Mouse (Mus musculus) midbrain, embryonic 13.5 days (tissue): Measurements from ENCODE around the gene Cdca3. TPM values are rescaled to one million over a fixed set of nuclear protein-coding genes. Genes with fewer than 3 reads are reported as not detected.

Experiments used
- ATAC-seq: fragments of 200-750 bp; cut with Nextera tagmentation; 2 replicates; pipeline ENCODE4 v1.8.0; 2017; ENCODE audit warnings: mild to moderate bottlenecking, moderate TSS enrichment, moderate library complexity
- H3K27ac ChIP-seq: fragments of 300-500 bp; sonication (generic); 2 replicates; pipeline ENCODE4 v1.5.1; 2015; ENCODE audit warnings: inconsistent platforms, mild to moderate bottlenecking, moderate library complexity
- H3K27me3 ChIP-seq: fragments of 300-500 bp; sonication (generic); 2 replicates; pipeline ENCODE4 v1.6.1; 2015; ENCODE audit warnings: mild to moderate bottlenecking, inconsistent platforms
- H3K36me3 ChIP-seq: fragments of 300-500 bp; sonication (generic); 2 replicates; pipeline ENCODE4 v1.6.1; 2015; ENCODE audit warnings: mild to moderate bottlenecking, inconsistent platforms
- H3K4me1 ChIP-seq: fragments of 300-500 bp; sonication (generic); replicated peaks from 2 replicates; pipeline ENCODE4 v1.6.1; 2015; ENCODE audit warnings: inconsistent platforms
- H3K4me2 ChIP-seq: fragments of 300-500 bp; sonication (generic); replicated peaks from 2 replicates; pipeline ENCODE4 v1.6.1; 2015; ENCODE audit warnings: moderate library complexity, mild to moderate bottlenecking, inconsistent platforms
- H3K4me3 ChIP-seq: fragments of 300-500 bp; sonication (generic); replicated peaks from 2 replicates; pipeline ENCODE4 v1.5.1; 2015; ENCODE audit warnings: mild to moderate bottlenecking, inconsistent platforms
- H3K9ac ChIP-seq: fragments of 300-500 bp; sonication (generic); replicated peaks from 2 replicates; pipeline ENCODE4 v1.6.1; 2015; ENCODE audit warnings: mild to moderate bottlenecking, inconsistent platforms
- H3K9me3 ChIP-seq: fragments of 300-500 bp; sonication (generic); 2 replicates; pipeline ENCODE4 v1.6.1; 2016; ENCODE audit warnings: mild to moderate bottlenecking, inconsistent platforms
- WGBS: fragments of 180-500 bp; shearing (Covaris S2); methylation state at CpG from one replicate; pipeline ENCODE4 v1.1.7; 2015; 5-methylcytosine and 5-hydroxymethylcytosine counted together
- polyA plus RNA-seq: library from polyadenylated mRNA; unstranded; fragments of >200 nt; fragmentation: Nextera tagmentation; extraction: Ambion mirVana; gene quantifications from 2 replicates; pipeline ENCODE4 v1.2.1, GENCODE M21; 2015

The Cdca3 gene
- polyA plus RNA-seq, 1 experiment from 2014 or later = 89.5 TPM

- peak within 1 kb of the TSS; percentile 50 for H3K9ac ChIP-seq
- H3K4me3 ChIP-seq = no peak within 1 kb of the TSS
- H3K4me2 ChIP-seq = peak within 1 kb of the TSS; percentile 31
- H3K27ac ChIP-seq = peak within 1 kb of the TSS; percentile 72
- H3K27me3 ChIP-seq = no peaks in the 10 kb centered on the region
- H3K9me3 ChIP-seq = no peaks in the 10 kb centered on the region
- ATAC-seq = peak; percentile 71
- peaks cover 18% of the 10 kb centered on the region for H3K36me3 ChIP-seq
- WGBS = 15% methylated on average over 15 of the region's 15 CpGs
- peaks cover 20% of the 10 kb centered on the region for H3K4me1 ChIP-seq
Observed at GRCm38 (mm10) chr6:124840241-124841167, 11.2 kb downstream of the Cdca3 start, which contains the start of gene Gnb3. TSS of gene Gnb3 (minus strand) at chr6:124840275.

- H3K4me1 ChIP-seq = 0 out of 2 replicates have a peak, but pooled peaks cover 7% of the 10 kb centered on the region
- peak; percentile 94 for ATAC-seq
- no peaks in the 10 kb centered on the region for H3K9me3 ChIP-seq
- H3K27ac ChIP-seq = peak overlapping the region; percentile 80
- no peaks in the 10 kb centered on the region for H3K27me3 ChIP-seq
- WGBS = 4% methylated on average over 9 of the region's 9 CpGs
- 0 out of 2 replicates have a peak overlapping the region, but pooled peaks have one; percentile 15 for H3K4me2 ChIP-seq
- H3K4me3 ChIP-seq = no peak overlapping the region
- H3K9ac ChIP-seq = no peak overlapping the region
- H3K36me3 ChIP-seq = peaks cover 19% of the 10 kb centered on the region
Observed at GRCm38 (mm10) chr6:124847305-124847704, 18.0 kb downstream of the Cdca3 start.

DNA sequence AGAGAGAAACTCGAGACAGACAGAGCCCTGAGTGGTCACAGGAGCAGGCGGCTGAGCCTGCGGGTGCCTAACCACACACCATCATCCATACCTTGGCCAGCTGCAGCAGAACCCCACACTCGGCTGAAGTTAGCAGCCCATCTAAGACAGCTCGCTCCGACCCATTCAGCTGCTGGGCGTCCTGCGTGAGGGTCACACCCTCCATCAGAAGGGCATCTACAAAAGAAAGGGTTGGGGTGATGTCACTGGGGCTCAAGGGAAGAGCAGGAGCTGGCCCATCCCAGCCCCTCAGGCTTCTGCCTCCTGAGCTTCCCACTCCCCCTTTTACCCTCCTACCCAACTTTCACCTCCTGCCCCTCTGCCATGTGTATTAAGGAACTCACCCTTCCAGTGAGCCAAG, 21.2 kb downstream of the Cdca3 start:
- no peak for ATAC-seq
- peaks cover 8% of the 10 kb centered on the region for H3K4me1 ChIP-seq
- 56% methylated on average over 8 of the region's 8 CpGs for whole genome bisulfite sequencing

DNA sequence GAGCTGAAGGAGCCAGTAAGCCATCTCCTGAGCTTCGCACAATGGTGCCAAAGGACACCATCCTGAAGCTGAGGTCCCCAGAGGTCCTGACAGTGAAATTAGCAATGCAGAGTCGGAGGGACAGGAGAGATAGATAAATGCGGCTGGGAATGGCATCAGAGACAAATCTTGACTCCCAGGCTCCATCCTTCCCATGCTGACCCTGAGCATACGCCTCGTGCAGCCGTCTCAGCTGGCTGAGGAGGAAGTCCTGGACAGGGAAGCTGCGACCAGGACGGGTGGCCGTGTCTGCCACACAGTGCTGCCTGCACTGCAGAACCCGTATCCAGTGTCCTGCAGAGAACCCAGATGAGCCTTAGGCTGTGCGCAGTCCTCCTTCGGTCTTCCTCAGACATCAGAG, 25.3 kb downstream of the Cdca3 start:
- Histone ChIP-seq H3K9me3 (no peaks in the 10 kb centered on the region), H3K4me3 (no peak overlapping the region), H3K27ac (no peak overlapping the region), H3K9ac (0 out of 2 replicates have a peak overlapping the region, but pooled peaks have one; percentile 3), H3K27me3 (0 out of 2 replicates have a peak, but pooled peaks cover 6% of the 10 kb centered on the region), H3K4me2 (no peak overlapping the region), H3K4me1 (peaks cover 30% of the 10 kb centered on the region), H3K36me3 (peaks cover 8% of the 10 kb centered on the region)
- 78% methylated on average over 12 of the region's 12 CpGs for WGBS
- ATAC-seq = no peak

More for the DNA sequence above, 21.2 kb downstream of the Cdca3 start:
- no peak overlapping the region for H3K4me3 ChIP-seq
- H3K27me3 ChIP-seq = no peaks in the 10 kb centered on the region
- no peak overlapping the region for H3K27ac ChIP-seq
- H3K4me2 ChIP-seq = no peak overlapping the region
- H3K9me3 ChIP-seq = no peaks in the 10 kb centered on the region
- no peak overlapping the region for H3K9ac ChIP-seq
- H3K36me3 ChIP-seq = peaks cover 15% of the 10 kb centered on the region

DNA sequence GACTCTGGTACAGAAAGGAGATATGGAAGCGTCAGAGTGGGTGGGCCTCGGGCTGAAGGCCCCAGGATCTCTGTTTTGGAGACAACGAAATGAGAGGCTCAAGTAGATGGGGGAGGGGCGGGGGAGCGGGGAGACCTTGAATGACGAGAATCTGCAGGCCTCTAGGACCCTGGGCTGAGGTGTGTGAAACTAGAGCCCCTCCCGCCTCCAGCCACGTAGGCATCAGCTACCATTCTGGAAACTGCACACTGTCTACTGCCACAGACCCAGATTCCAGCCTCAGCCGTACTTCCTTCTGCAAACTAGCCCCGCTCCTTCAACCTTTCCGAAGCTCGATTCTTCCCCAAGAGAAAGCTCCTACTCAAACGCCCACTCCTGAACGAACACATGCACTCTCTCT, 27.0 kb downstream of the Cdca3 start:
- 6% methylated on average over 14 of the region's 14 CpGs for WGBS
- Histone ChIP-seq H3K9me3 (no peaks in the 10 kb centered on the region), H3K9ac (peak overlapping the region; percentile 96), H3K36me3 (peaks cover 14% of the 10 kb centered on the region), H3K27ac (peak overlapping the region; percentile 98), H3K27me3 (0 out of 2 replicates have a peak, but pooled peaks cover 10% of the 10 kb centered on the region), H3K4me2 (peak overlapping the region; percentile 81), H3K4me3 (peak overlapping the region; percentile 71), H3K4me1 (peaks cover 47% of the 10 kb centered on the region)
- ATAC-seq = peak; percentile 77

DNA sequence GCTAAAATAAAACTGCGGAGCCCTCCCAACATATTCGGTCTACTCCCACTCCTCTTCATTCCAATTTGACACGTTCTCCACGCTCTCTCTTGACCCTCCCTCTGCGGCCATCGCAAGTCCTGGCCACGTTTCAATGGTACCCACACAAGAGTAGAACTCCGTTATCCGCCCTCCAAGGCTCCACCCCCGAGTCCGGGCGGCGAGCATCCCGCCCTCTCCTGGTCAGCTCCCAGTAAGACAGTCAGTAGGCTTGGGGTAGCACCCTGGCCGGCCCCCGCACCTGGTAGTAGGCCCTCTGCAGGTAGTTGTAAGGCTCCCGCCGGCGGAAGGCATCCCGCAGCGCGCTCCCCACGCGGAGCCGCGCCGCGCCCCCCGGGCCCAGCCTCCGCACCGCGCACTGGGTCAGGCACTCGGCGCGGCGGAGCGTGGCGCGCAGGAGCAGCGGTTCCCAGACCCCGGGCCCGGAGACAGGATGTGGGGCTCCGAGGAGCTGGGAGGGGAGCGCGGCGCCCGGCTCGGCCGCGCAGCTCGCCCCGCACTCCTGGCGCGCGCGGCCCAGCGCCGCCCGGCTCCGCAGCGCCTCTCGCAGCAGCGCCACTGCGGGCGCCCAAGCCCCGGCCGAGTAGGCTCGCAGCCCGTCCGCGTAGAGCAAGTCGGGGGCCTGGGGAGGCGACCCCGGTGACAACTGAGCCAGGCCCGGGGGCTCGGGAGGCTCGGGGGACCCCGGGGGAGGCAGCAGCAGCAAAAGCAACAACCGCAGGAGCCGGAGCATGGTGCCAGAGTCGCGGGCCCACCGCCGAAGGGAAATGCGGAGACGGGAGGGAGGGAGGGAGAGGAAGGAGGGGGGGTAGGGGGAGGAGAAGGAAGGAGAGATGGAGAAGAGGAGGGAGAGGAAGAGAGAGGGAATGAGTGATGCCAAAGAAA, 27.8 kb downstream of the Cdca3 start, which contains the start of gene P3h3:
Gene P3h3, minus strand, starts transcription at position 837 of the 924 bp plus-strand sequence.
- Histone ChIP-seq H3K4me3 (peak within 1 kb of the TSS; percentile 71), H3K9me3 (no peaks in the 10 kb centered on the region), H3K36me3 (peaks cover 14% of the 10 kb centered on the region), H3K27ac (peak within 1 kb of the TSS; percentile 98), H3K27me3 (0 out of 2 replicates have a peak, but pooled peaks cover 12% of the 10 kb centered on the region), H3K4me2 (peak within 1 kb of the TSS; percentile 81), H3K9ac (peak within 1 kb of the TSS; percentile 96), H3K4me1 (peaks cover 56% of the 10 kb centered on the region)
- WGBS = under 1% methylated on average over 78 of the region's 86 CpGs
- peak; percentile 87 for ATAC-seq

DNA sequence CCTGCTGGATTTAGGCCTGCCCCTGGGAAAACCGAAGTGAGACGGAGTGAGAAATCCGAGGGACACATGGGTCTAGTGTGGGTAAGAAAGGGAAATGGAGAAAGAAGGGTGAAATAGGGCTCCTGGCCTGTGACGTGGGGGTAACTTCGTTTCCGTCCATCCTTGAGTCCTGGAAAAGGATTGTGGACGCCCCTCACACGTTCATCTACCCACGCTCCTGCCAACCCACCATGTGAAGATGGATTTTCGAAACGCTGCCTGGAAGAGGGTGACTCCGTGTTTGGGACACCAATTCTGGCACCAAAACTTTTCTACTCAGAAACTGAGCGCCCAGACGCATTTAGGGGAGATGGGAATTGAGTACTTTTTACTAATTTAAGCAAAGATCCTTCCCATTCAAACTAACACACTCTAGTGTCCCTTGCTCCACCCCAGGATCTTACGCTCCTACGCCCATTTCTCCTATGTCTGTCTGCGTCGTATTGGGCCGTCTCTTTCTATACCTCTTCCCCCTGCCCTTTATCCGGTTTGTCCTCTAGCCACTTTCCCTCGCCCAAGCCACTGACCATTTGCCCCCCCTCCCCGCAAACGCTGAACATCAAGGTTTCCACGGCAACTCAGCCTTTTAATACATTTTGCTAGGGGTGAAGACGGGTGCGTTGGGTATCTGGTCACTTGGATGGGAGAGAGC, 28.6 kb downstream of the Cdca3 start:
- H3K4me2 ChIP-seq = peak overlapping the region; percentile 81
- H3K9ac ChIP-seq = peak overlapping the region; percentile 96
- peaks cover 64% of the 10 kb centered on the region for H3K4me1 ChIP-seq
- no peak for ATAC-seq
- peaks cover 11% of the 10 kb centered on the region for H3K36me3 ChIP-seq
- no peaks in the 10 kb centered on the region for H3K9me3 ChIP-seq
- 0 out of 2 replicates have a peak, but pooled peaks cover 12% of the 10 kb centered on the region for H3K27me3 ChIP-seq
- H3K4me3 ChIP-seq = peak overlapping the region; percentile 71
- 20% methylated on average over 26 of the region's 26 CpGs for WGBS
- H3K27ac ChIP-seq = peak overlapping the region; percentile 98

- 0 out of 2 replicates have a peak, but pooled peaks cover 12% of the 10 kb centered on the region for H3K27me3 ChIP-seq
- no peak overlapping the region; the same call in 1 of the 2 replicates for H3K27ac ChIP-seq
- 80% methylated on average over 26 of the region's 28 CpGs for WGBS
- H3K4me2 ChIP-seq = peak overlapping the region; percentile 81
- peaks cover 67% of the 10 kb centered on the region for H3K4me1 ChIP-seq
- no peaks in the 10 kb centered on the region for H3K9me3 ChIP-seq
- peak overlapping the region; percentile 96 for H3K9ac ChIP-seq
- H3K4me3 ChIP-seq = no peak overlapping the region
- peaks cover 7% of the 10 kb centered on the region; the same call in 1 of the 2 replicates for H3K36me3 ChIP-seq
- ATAC-seq = no peak
Observed at GRCm38 (mm10) chr6:124858561-124859318, 29.4 kb downstream of the Cdca3 start.

DNA sequence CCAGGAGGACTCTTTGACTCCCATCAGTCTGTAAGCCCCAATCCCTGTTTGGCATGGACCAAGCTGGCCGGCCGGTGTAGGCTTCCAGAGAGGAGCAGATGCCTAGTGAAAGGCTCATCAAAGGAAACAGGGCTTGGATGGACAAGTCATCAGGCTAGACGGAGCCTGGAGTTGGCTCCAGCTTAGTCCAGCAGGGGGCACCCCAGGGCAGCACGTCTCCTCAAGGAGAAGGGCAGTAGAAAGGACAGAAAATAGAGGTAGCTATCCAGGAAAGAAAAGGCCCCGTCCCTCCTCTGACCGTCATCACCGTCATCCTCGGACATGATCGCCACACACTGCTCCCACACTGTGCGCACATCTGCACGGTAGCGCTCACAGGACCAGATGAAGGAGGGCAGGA, 30.4 kb downstream of the Cdca3 start:
- Histone ChIP-seq H3K36me3 (peaks cover 6% of the 10 kb centered on the region; the same call in 1 of the 2 replicates), H3K27ac (peak overlapping the region; percentile 92), H3K9me3 (no peaks in the 10 kb centered on the region), H3K4me1 (peaks cover 75% of the 10 kb centered on the region), H3K4me3 (peak overlapping the region; percentile 21), H3K9ac (peak overlapping the region; percentile 86), H3K4me2 (peak overlapping the region; percentile 70), H3K27me3 (0 out of 2 replicates have a peak, but pooled peaks cover 12% of the 10 kb centered on the region)
- WGBS = 7% methylated on average over 12 of the region's 12 CpGs
- ATAC-seq = peak; percentile 7; the same call in 1 of the 2 replicates

- Histone ChIP-seq H3K4me3 (no peak overlapping the region), H3K9ac (peak overlapping the region; percentile 86), H3K27me3 (0 out of 2 replicates have a peak, but pooled peaks cover 12% of the 10 kb centered on the region), H3K27ac (peak overlapping the region; percentile 92), H3K4me2 (peak overlapping the region; percentile 70), H3K4me1 (peaks cover 82% of the 10 kb centered on the region), H3K36me3 (peaks cover 6% of the 10 kb centered on the region; the same call in 1 of the 2 replicates), H3K9me3 (no peaks in the 10 kb centered on the region)
- no peak for ATAC-seq
- 75% methylated on average over 9 of the region's 9 CpGs for WGBS
Observed at GRCm38 (mm10) chr6:124860511-124860910, 31.2 kb downstream of the Cdca3 start.
